Mouse (Mus musculus) thymus, adult 2 months (tissue): ENCODE results near the gene Olfr61.

Experiments used
- CTCF ChIP-seq: fragments of 200-500 bp; IDR thresholded peaks from 2 replicates; pipeline ENCODE4 v1.5.1; 2012; ENCODE audit warnings: mild to moderate bottlenecking, control low read depth, low read length, moderate library complexity, borderline replicate concordance; ENCODE audit not compliant: control insufficient read depth, poor library complexity, insufficient read depth; ENCODE audit errors: extremely low read depth
- POLR2A ChIP-seq: fragments of 200-500 bp; IDR thresholded peaks from 2 replicates; pipeline ENCODE4 v1.6.1; 2012; ENCODE audit warnings: mild to moderate bottlenecking, low read length, control low read depth, moderate library complexity; ENCODE audit not compliant: control insufficient read depth, poor library complexity, insufficient read depth; ENCODE audit errors: extremely low read depth

- no peak for TF ChIP-seq CTCF
- TF ChIP-seq POLR2A, result no peak
Observed at GRCm38 (mm10) chr7:140630559-140630958, 1.8 kb downstream of the Olfr61 start.
